Mouse (Mus musculus): ENCODE measurements around the gene Mycbp2. TPM values are rescaled to one million over a fixed set of nuclear protein-coding genes. Genes with fewer than 3 reads are reported as not detected.
A peak's percentile ranks its signal among the peaks of the same experiment; 100 is the strongest.

The Mycbp2 gene
- polyA plus RNA-seq, 1 experiment from 2014 or later: 6.7 TPM

- Histone ChIP-seq H3K9ac (ENCODE audit: low read depth, low read length) (no peak overlapping the region), H3K27ac (ENCODE audit: low read length) (no peak overlapping the region), H3K27me3 (ENCODE audit: control insufficient read depth, insufficient read depth, low read depth, low read length) (no peaks in the 10 kb centered on the region), H3K36me3 (ENCODE audit: control insufficient read depth, insufficient read depth) (peaks cover 28% of the 10 kb centered on the region), H3K4me2 (ENCODE audit: low read depth, low read length) (no peak overlapping the region), H3K4me3 (ENCODE audit: low read depth, low read length) (no peak overlapping the region), H3K4me1 (ENCODE audit: control insufficient read depth, low read depth, low read length) (peaks cover 16% of the 10 kb centered on the region), H3K9me3 (replicated peaks; ENCODE audit: control insufficient read depth, low read length) (no peaks in the 10 kb centered on the region)
- ATAC-seq (ENCODE audit: low read depth): no peak
- 81% methylated on average over 3 of the region's 3 CpGs for WGBS (ENCODE audit: insufficient replicate concordance)
Observed at GRCm38 (mm10) chr14:103093236-103093635, 253.4 kb downstream of the Mycbp2 start.

DNA sequence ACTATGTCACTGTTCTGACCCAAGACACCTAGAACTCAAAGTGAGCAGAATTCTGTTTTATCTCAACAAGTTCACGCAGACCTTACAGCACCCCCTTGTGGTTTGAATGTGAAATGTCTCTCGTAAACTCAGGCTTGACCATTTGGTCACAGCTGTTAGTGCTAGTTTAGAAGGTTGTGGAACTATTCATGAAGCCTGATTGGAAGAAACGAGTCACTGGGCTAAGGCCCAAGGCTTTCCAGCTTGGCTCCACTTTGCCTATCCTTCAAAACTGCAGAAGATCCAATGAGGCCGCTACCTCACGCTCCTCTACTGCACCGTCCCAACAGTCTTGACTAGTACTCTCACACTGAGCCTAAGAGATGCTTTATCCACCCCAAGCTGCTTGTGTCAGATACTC is 258.0 kb downstream of the Mycbp2 start:
- Histone ChIP-seq H3K9me3 (replicated peaks; ENCODE audit: control insufficient read depth, low read length) (no peaks in the 10 kb centered on the region), H3K4me3 (ENCODE audit: low read depth, low read length) (no peak overlapping the region), H3K27ac (ENCODE audit: low read length) (no peak overlapping the region), H3K27me3 (ENCODE audit: control insufficient read depth, insufficient read depth, low read depth, low read length) (no peaks in the 10 kb centered on the region), H3K9ac (ENCODE audit: low read depth, low read length) (no peak overlapping the region), H3K4me1 (ENCODE audit: control insufficient read depth, low read depth, low read length) (peaks cover 24% of the 10 kb centered on the region), H3K36me3 (ENCODE audit: control insufficient read depth, insufficient read depth) (peaks cover 39% of the 10 kb centered on the region), H3K4me2 (ENCODE audit: low read depth, low read length) (no peak overlapping the region)
- WGBS (ENCODE audit: insufficient replicate concordance): 65% methylated on average over 6 of the region's 6 CpGs
- ATAC-seq (ENCODE audit: low read depth): no peak

GRCm38 (mm10) chr14:103087846-103088245 is 258.8 kb downstream of the Mycbp2 start:
- Histone ChIP-seq H3K4me3 (ENCODE audit: low read depth, low read length) (no peak overlapping the region), H3K9ac (ENCODE audit: low read depth, low read length) (no peak overlapping the region; the same call in 1 of the 2 replicates), H3K27ac (ENCODE audit: low read length) (peak overlapping the region; percentile 93), H3K27me3 (ENCODE audit: control insufficient read depth, insufficient read depth, low read depth, low read length) (no peaks in the 10 kb centered on the region), H3K4me2 (ENCODE audit: low read depth, low read length) (no peak overlapping the region), H3K36me3 (ENCODE audit: control insufficient read depth, insufficient read depth) (peaks cover 44% of the 10 kb centered on the region), H3K4me1 (ENCODE audit: control insufficient read depth, low read depth, low read length) (peaks cover 24% of the 10 kb centered on the region), H3K9me3 (replicated peaks; ENCODE audit: control insufficient read depth, low read length) (no peaks in the 10 kb centered on the region)
- no peak for ATAC-seq (ENCODE audit: low read depth)
- WGBS (ENCODE audit: insufficient replicate concordance): 80% methylated on average over 5 of the region's 5 CpGs

GRCm38 (mm10) chr14:103086671-103087324 is 259.8 kb downstream of the Mycbp2 start:
- H3K4me1 ChIP-seq (ENCODE audit: control insufficient read depth, low read depth, low read length): peaks cover 24% of the 10 kb centered on the region
- peak overlapping the region; percentile 17; the same call in 1 of the 2 replicates for H3K4me3 ChIP-seq (ENCODE audit: low read depth, low read length)
- H3K27me3 ChIP-seq (ENCODE audit: control insufficient read depth, insufficient read depth, low read depth, low read length): no peaks in the 10 kb centered on the region
- H3K9me3 ChIP-seq (replicated peaks; ENCODE audit: control insufficient read depth, low read length): no peaks in the 10 kb centered on the region
- peak overlapping the region; percentile 23 for H3K9ac ChIP-seq (ENCODE audit: low read depth, low read length)
- peak overlapping the region; percentile 93 for H3K27ac ChIP-seq (ENCODE audit: low read length)
- peak overlapping the region; percentile 51 for H3K4me2 ChIP-seq (ENCODE audit: low read depth, low read length)
- peaks cover 43% of the 10 kb centered on the region for H3K36me3 ChIP-seq (ENCODE audit: control insufficient read depth, insufficient read depth)
- ATAC-seq (ENCODE audit: low read depth): peak; percentile 94
- 24% methylated on average over 4 of the region's 4 CpGs for WGBS (ENCODE audit: insufficient replicate concordance)

DNA sequence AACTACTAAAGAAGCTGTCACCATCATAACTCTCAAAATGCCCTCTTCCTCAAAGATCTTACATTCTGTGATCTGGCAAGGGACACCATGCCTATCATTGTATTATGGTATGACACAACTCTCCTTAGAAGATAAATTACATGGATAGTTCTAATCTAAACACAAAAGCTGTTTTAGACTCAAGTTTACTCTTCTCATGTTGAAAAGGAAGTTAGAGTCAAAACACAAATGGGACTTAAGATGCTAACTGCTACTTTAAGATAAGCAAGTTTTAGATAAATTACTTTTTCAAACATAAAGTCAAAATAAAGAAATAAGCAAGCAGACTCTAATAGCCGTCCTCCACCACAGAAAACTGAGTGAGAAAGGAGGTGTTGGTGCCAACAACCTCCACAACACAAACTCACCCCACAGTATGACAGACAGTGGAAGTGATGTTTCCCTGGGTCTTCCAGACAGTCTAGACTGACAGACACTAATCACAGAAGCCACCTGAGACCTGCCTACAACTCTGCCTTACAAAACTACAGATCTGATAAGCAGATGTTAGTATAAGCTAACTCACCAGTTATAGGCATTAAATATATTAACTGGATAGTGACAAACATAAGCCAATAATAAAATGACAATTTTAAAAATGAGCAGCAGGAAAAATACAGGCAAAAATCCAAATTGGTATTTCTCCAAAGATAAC is 260.6 kb downstream of the Mycbp2 start:
- Histone ChIP-seq H3K4me3 (ENCODE audit: low read depth, low read length) (0 out of 2 replicates have a peak overlapping the region, but pooled peaks have one; percentile 4), H3K27ac (ENCODE audit: low read length) (peak overlapping the region; percentile 93)

DNA sequence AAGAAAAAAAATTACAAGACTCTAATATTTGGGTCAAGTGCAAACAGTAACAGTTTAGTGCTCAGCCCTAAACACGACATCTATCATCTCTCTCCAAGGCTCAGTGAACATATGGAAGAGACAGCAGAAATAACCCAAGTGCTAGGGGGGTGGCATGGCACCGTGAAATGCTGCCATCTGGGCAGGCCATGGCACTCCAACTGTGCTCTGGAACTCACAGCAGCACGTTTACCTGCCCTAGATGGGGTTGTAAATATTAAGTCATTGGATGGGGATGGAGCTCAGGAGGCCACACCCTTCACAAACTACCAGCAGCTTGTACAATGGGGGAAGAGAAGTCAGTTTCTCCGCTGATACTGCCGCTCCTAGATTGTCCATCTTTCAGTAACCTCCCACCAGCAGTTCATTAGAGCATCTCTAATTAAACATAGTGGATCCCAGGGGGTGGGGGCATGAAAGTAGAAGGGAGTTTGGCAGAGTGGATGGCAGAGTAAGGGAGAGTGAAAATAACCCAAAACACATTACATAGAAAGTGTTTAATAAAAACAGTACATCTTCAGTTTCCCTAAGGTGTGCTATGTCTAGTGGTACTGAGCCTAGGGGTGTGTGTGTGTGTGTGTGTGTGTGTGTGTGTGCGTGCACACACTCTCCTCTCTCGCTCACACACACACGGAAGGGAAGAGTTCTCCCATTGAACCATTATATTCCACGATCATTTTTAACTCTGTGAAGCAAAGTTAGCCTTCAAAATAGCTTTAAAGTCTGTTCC is 267.2 kb downstream of the Mycbp2 start:
- H3K4me2 ChIP-seq (ENCODE audit: low read depth, low read length): no peak overlapping the region
- H3K9ac ChIP-seq (ENCODE audit: low read depth, low read length): no peak overlapping the region
- H3K4me1 ChIP-seq (ENCODE audit: control insufficient read depth, low read depth, low read length): no peaks in the 10 kb centered on the region
- H3K9me3 ChIP-seq (replicated peaks; ENCODE audit: control insufficient read depth, low read length): no peaks in the 10 kb centered on the region
- no peaks in the 10 kb centered on the region for H3K27me3 ChIP-seq (ENCODE audit: control insufficient read depth, insufficient read depth, low read depth, low read length)
- no peak for ATAC-seq (ENCODE audit: low read depth)
- no peak overlapping the region for H3K27ac ChIP-seq (ENCODE audit: low read length)
- H3K4me3 ChIP-seq (ENCODE audit: low read depth, low read length): no peak overlapping the region
- 83% methylated on average over 9 of the region's 9 CpGs for WGBS (ENCODE audit: insufficient replicate concordance)
- peaks cover 21% of the 10 kb centered on the region for H3K36me3 ChIP-seq (ENCODE audit: control insufficient read depth, insufficient read depth)

More for the DNA sequence above, 260.6 kb downstream of the Mycbp2 start:
- Histone ChIP-seq H3K9me3 (replicated peaks; ENCODE audit: control insufficient read depth, low read length) (no peaks in the 10 kb centered on the region), H3K4me2 (ENCODE audit: low read depth, low read length) (peak overlapping the region; percentile 51), H3K4me1 (ENCODE audit: control insufficient read depth, low read depth, low read length) (peaks cover 24% of the 10 kb centered on the region), H3K27me3 (ENCODE audit: control insufficient read depth, insufficient read depth, low read depth, low read length) (no peaks in the 10 kb centered on the region), H3K9ac (ENCODE audit: low read depth, low read length) (0 out of 2 replicates have a peak overlapping the region, but pooled peaks have one; percentile 14), H3K36me3 (ENCODE audit: control insufficient read depth, insufficient read depth) (peaks cover 37% of the 10 kb centered on the region)
- 44% methylated on average over 1 of the region's 1 CpGs for whole genome bisulfite sequencing (ENCODE audit: insufficient replicate concordance)
- ATAC-seq (ENCODE audit: low read depth): peak; percentile 45

DNA sequence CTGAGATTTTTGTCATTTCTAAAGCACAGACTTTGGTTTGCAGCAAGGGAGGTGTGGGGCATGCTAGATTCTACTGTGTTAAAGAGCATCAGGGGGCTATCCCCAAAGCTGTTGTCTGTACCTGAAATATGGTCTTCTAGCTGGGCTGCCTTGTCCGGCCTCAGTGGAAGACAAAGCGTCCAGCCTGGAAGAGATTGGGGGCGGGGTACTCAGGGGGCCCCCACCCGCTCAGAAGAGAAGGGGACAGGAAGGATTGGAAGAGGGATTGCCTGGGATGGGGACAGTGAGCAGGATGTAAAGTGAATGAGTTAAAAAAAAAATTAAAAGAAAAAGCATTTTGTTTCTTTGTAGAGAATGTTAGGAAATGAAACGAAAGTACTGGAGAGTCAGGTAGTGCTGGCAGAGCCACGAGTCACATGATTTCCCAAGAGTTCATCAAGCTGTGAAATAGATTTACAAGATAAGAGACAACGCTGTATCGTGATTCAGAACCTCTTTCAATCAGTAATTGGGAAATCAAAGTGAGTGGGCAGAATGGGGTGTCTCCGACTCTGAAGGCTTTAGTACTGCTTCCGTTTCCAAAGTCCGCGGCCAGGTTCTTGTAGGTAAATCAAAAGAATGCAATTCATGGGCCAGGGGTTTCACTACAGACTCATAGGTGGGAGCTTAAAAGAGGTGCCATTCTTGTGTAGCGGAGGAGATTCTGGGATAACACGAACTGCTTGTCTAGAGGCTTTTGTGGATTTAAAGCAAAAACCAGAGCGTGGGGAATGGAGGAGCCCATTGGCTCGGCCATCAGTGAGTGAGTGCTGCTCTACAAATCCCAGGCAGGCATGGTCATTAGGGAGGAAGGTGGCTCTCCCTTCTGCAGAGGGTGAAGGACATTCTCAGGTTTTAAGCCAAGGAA is 268.4 kb downstream of the Mycbp2 start:
- no peak overlapping the region for H3K9ac ChIP-seq (ENCODE audit: low read depth, low read length)
- no peak overlapping the region for H3K4me2 ChIP-seq (ENCODE audit: low read depth, low read length)
- 84% methylated on average over 16 of the region's 16 CpGs for WGBS (ENCODE audit: insufficient replicate concordance)
- peaks cover 27% of the 10 kb centered on the region for H3K36me3 ChIP-seq (ENCODE audit: control insufficient read depth, insufficient read depth)
- no peaks in the 10 kb centered on the region for H3K4me1 ChIP-seq (ENCODE audit: control insufficient read depth, low read depth, low read length)
- no peak for ATAC-seq (ENCODE audit: low read depth)
- no peaks in the 10 kb centered on the region for H3K9me3 ChIP-seq (replicated peaks; ENCODE audit: control insufficient read depth, low read length)
- H3K4me3 ChIP-seq (ENCODE audit: low read depth, low read length): no peak overlapping the region
- no peaks in the 10 kb centered on the region for H3K27me3 ChIP-seq (ENCODE audit: control insufficient read depth, insufficient read depth, low read depth, low read length)
- H3K27ac ChIP-seq (ENCODE audit: low read length): no peak overlapping the region

- Histone ChIP-seq H3K4me1 (ENCODE audit: control insufficient read depth, low read depth, low read length) (no peaks in the 10 kb centered on the region), H3K9me3 (replicated peaks; ENCODE audit: control insufficient read depth, low read length) (no peaks in the 10 kb centered on the region), H3K4me2 (ENCODE audit: low read depth, low read length) (no peak overlapping the region), H3K9ac (ENCODE audit: low read depth, low read length) (no peak overlapping the region), H3K27ac (ENCODE audit: low read length) (no peak overlapping the region), H3K36me3 (ENCODE audit: control insufficient read depth, insufficient read depth) (peaks cover 29% of the 10 kb centered on the region), H3K27me3 (ENCODE audit: control insufficient read depth, insufficient read depth, low read depth, low read length) (no peaks in the 10 kb centered on the region), H3K4me3 (ENCODE audit: low read depth, low read length) (no peak overlapping the region)
- 0 out of 2 replicates have a peak, but pooled peaks have one; percentile 35 for ATAC-seq (ENCODE audit: low read depth)
- 74% methylated on average over 9 of the region's 9 CpGs for WGBS (ENCODE audit: insufficient replicate concordance)
Observed at GRCm38 (mm10) chr14:103077272-103078005, 269.2 kb downstream of the Mycbp2 start.
